Mouse (Mus musculus) testis, adult 2 months (tissue): ENCODE results near the gene Zbtb42.

Experiments
- CTCF ChIP-seq: fragments of 200-500 bp; IDR thresholded peaks from 2 replicates; pipeline ENCODE4 v1.5.1; 2012; ENCODE audit warnings: low read depth, mild to moderate bottlenecking, inconsistent platforms, low read length, moderate library complexity; ENCODE audit not compliant: control insufficient read depth, insufficient read depth, insufficient replicate concordance
- POLR2A ChIP-seq: fragments of 200-500 bp; IDR thresholded peaks from 2 replicates; pipeline ENCODE4 v1.6.1; 2012; ENCODE audit warnings: low read depth, mild to moderate bottlenecking, inconsistent platforms, low read length, moderate library complexity; ENCODE audit not compliant: control insufficient read depth

- TF ChIP-seq CTCF (no peak), POLR2A (no peak)
Observed at GRCm38 (mm10) chr12:112723028-112723330, 44.4 kb downstream of the Zbtb42 start.
